Mouse (Mus musculus) heart, adult 8-10 months (tissue): ENCODE results near the gene Prkn. TPM values are rescaled to one million over a fixed set of nuclear protein-coding genes. Genes with fewer than 3 reads are reported as not detected.

Experiments
- DNase-seq: peaks from one replicate; pipeline ENCODE4 v3.0.0; 2022; ENCODE audit warnings: low spot score
- total RNA-seq, 4 experiments: library from RNA; stranded (reverse); gene quantifications; 2 replicates each; pipeline ENCODE4 v1.2.4; 2022

Gene Prkn
- total RNA-seq, 4 experiments from 2014 or later = 12.6 to 16.3 (median 15.2) TPM

- DNase-seq = no peak
These were observed 430.0 kb downstream of the Prkn start for GRCm38 (mm10) chr17:11270179-11270578.

- no peak for DNase-seq
These were observed 431.7 kb downstream of the Prkn start for GRCm38 (mm10) chr17:11271876-11272275.

GRCm38 (mm10) chr17:11284246-11284645 lies 444.1 kb downstream of the Prkn start:
- no peak for DNase-seq

- no peak for DNase-seq
These were observed 450.0 kb downstream of the Prkn start for GRCm38 (mm10) chr17:11290183-11290582.

GRCm38 (mm10) chr17:11303116-11303515 lies 462.9 kb downstream of the Prkn start:
- DNase-seq = no peak

GRCm38 (mm10) chr17:11309843-11310242 lies 469.7 kb downstream of the Prkn start:
- DNase-seq = no peak

- no peak for DNase-seq
These were observed 474.0 kb downstream of the Prkn start for GRCm38 (mm10) chr17:11314163-11314562.

GRCm38 (mm10) chr17:11315675-11316074 lies 475.5 kb downstream of the Prkn start:
- DNase-seq = no peak

- no peak for DNase-seq
These were observed 478.8 kb downstream of the Prkn start for GRCm38 (mm10) chr17:11318946-11319345.

- no peak for DNase-seq
These were observed 479.6 kb downstream of the Prkn start for GRCm38 (mm10) chr17:11319666-11320360.

GRCm38 (mm10) chr17:11332081-11332480 lies 491.9 kb downstream of the Prkn start:
- DNase-seq = no peak

- no peak for DNase-seq
These were observed 493.6 kb downstream of the Prkn start for GRCm38 (mm10) chr17:11333741-11334140.

GRCm38 (mm10) chr17:11336156-11336555 lies 496.0 kb downstream of the Prkn start:
- DNase-seq = no peak

- no peak for DNase-seq
These were observed 500.2 kb downstream of the Prkn start for GRCm38 (mm10) chr17:11340368-11340767.

GRCm38 (mm10) chr17:11346310-11346709 lies 506.1 kb downstream of the Prkn start:
- DNase-seq = no peak

GRCm38 (mm10) chr17:11352778-11353552 lies 512.8 kb downstream of the Prkn start:
- peak; percentile 25 for DNase-seq

GRCm38 (mm10) chr17:11353553-11353945 lies 513.4 kb downstream of the Prkn start:
- no peak for DNase-seq

- DNase-seq = no peak
These were observed 514.2 kb downstream of the Prkn start for GRCm38 (mm10) chr17:11354348-11354747.

- no peak for DNase-seq
These were observed 535.3 kb downstream of the Prkn start for GRCm38 (mm10) chr17:11375461-11375860.

- no peak for DNase-seq
These were observed 543.3 kb downstream of the Prkn start for GRCm38 (mm10) chr17:11383364-11383962.

- DNase-seq = no peak
These were observed 545.1 kb downstream of the Prkn start for GRCm38 (mm10) chr17:11385246-11385645.

- no peak for DNase-seq
These were observed 552.6 kb downstream of the Prkn start for GRCm38 (mm10) chr17:11392622-11393294.
